Mouse (Mus musculus): ENCODE measurements around the gene Plek. TPM values are rescaled to one million over a fixed set of nuclear protein-coding genes. Genes with fewer than 3 reads are reported as not detected.

The Plek gene
- polyA plus RNA-seq, 1 experiment from 2014 or later: 5.8 TPM

- H3K27ac ChIP-seq (replicated peaks; ENCODE audit: low read depth, low read length): no peak overlapping the region
- no peak overlapping the region for H3K4me3 ChIP-seq (replicated peaks; ENCODE audit: low read depth, low read length)
- no peak overlapping the region for H3K4me2 ChIP-seq (ENCODE audit: low read length)
- H3K27me3 ChIP-seq (ENCODE audit: control insufficient read depth, insufficient read depth, low read length): no peaks in the 10 kb centered on the region
- DNase-seq (no peak), ATAC-seq (ENCODE audit: low FRiP score, low TSS enrichment) (no peak)
- WGBS: 87% methylated on average over 6 of the region's 6 CpGs
- H3K9ac ChIP-seq (replicated peaks; ENCODE audit: low read length): no peak overlapping the region
- H3K9me3 ChIP-seq (ENCODE audit: control insufficient read depth, low read length): no peaks in the 10 kb centered on the region
- no peaks in the 10 kb centered on the region for H3K4me1 ChIP-seq (ENCODE audit: control insufficient read depth, insufficient read depth, low read length)
- 0 out of 2 replicates have a peak, but pooled peaks cover 8% of the 10 kb centered on the region for H3K36me3 ChIP-seq (ENCODE audit: control insufficient read depth, insufficient read depth, low read length)
Observed at GRCm38 (mm10) chr11:16992880-16993279, 59.3 kb downstream of the Plek start.

DNA sequence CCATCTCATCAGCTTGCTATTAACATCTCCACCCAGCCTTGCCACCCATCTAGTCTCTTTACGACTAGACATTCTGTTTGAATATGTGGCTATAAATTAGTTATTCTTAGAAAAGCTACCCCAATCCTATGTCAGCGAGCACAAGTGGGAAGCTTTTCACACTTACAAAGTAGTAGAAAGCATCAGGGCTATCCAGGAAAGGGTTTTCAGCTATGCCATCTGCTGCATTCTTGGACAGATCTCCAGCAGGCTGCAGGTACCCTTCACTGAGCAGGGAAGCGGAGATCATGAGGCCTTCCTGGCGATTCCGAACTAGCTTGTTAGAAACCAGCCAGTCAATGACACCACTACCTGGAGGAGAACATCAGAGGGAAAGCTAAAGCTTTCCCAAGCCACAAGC is 62.3 kb downstream of the Plek start:
- no peak overlapping the region for H3K9ac ChIP-seq (replicated peaks; ENCODE audit: low read length)
- no peak overlapping the region for H3K27ac ChIP-seq (replicated peaks; ENCODE audit: low read depth, low read length)
- DNase-seq: no peak
- WGBS: 92% methylated on average over 5 of the region's 5 CpGs
- 0 out of 2 replicates have a peak, but pooled peaks cover 8% of the 10 kb centered on the region for H3K36me3 ChIP-seq (ENCODE audit: control insufficient read depth, insufficient read depth, low read length)
- H3K4me3 ChIP-seq (replicated peaks; ENCODE audit: low read depth, low read length): no peak overlapping the region
- H3K4me1 ChIP-seq (ENCODE audit: control insufficient read depth, insufficient read depth, low read length): no peaks in the 10 kb centered on the region
- no peaks in the 10 kb centered on the region for H3K27me3 ChIP-seq (ENCODE audit: control insufficient read depth, insufficient read depth, low read length)
- H3K9me3 ChIP-seq (ENCODE audit: control insufficient read depth, low read length): no peaks in the 10 kb centered on the region
- ATAC-seq (ENCODE audit: low FRiP score, low TSS enrichment): no peak
- no peak overlapping the region for H3K4me2 ChIP-seq (ENCODE audit: low read length)

GRCm38 (mm10) chr11:16987745-16988328 is 64.3 kb downstream of the Plek start:
- Histone ChIP-seq H3K27ac (replicated peaks; ENCODE audit: low read depth, low read length) (no peak overlapping the region), H3K4me1 (ENCODE audit: control insufficient read depth, insufficient read depth, low read length) (no peaks in the 10 kb centered on the region), H3K9me3 (ENCODE audit: control insufficient read depth, low read length) (no peaks in the 10 kb centered on the region), H3K9ac (replicated peaks; ENCODE audit: low read length) (no peak overlapping the region), H3K36me3 (ENCODE audit: control insufficient read depth, insufficient read depth, low read length) (no peaks in the 10 kb centered on the region), H3K4me3 (replicated peaks; ENCODE audit: low read depth, low read length) (no peak overlapping the region), H3K4me2 (ENCODE audit: low read length) (no peak overlapping the region), H3K27me3 (ENCODE audit: control insufficient read depth, insufficient read depth, low read length) (no peaks in the 10 kb centered on the region)
- WGBS: 83% methylated on average over 6 of the region's 6 CpGs
- no peak for DNase-seq
- no peak for ATAC-seq (ENCODE audit: low FRiP score, low TSS enrichment)

- Histone ChIP-seq H3K4me2 (ENCODE audit: low read length) (no peak overlapping the region), H3K27ac (replicated peaks; ENCODE audit: low read depth, low read length) (no peak overlapping the region), H3K36me3 (ENCODE audit: control insufficient read depth, insufficient read depth, low read length) (no peaks in the 10 kb centered on the region), H3K4me1 (ENCODE audit: control insufficient read depth, insufficient read depth, low read length) (no peaks in the 10 kb centered on the region), H3K27me3 (ENCODE audit: control insufficient read depth, insufficient read depth, low read length) (no peaks in the 10 kb centered on the region), H3K9ac (replicated peaks; ENCODE audit: low read length) (no peak overlapping the region), H3K9me3 (ENCODE audit: control insufficient read depth, low read length) (no peaks in the 10 kb centered on the region), H3K4me3 (replicated peaks; ENCODE audit: low read depth, low read length) (no peak overlapping the region)
- 87% methylated on average over 7 of the region's 7 CpGs for WGBS
- ATAC-seq (ENCODE audit: low FRiP score, low TSS enrichment): no peak
- no peak for DNase-seq
Observed at GRCm38 (mm10) chr11:16986550-16987187, 65.5 kb downstream of the Plek start.

DNA sequence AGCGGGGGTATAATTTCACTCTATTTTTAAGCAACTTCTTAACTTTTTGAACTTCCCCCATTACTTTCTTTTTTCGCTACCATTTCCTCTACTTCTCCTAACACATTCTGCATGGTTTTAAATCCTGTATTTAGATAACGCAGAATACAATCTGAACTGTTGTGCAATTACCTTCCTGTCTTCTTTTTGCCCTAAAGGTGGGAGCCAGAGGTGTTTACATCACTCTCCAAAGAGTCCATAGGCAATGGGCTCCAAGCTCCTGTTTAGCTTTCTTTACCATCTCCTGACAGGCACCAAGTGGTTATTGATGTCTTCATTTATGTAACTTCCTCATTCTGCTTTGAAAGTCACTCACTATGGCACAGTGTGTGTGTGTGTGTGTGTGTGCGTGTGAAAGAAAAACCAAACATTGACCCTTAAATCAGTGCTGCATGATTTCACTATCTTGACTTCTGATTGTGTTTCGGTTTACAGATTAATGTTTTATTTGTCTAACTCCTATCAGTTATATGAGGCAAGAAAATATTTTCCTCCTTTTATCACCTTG is 73.9 kb downstream of the Plek start:
- no peaks in the 10 kb centered on the region for H3K9me3 ChIP-seq (ENCODE audit: control insufficient read depth, low read length)
- no peak overlapping the region for H3K4me3 ChIP-seq (replicated peaks; ENCODE audit: low read depth, low read length)
- DNase-seq: no peak
- no peak overlapping the region for H3K27ac ChIP-seq (replicated peaks; ENCODE audit: low read depth, low read length)
- no peaks in the 10 kb centered on the region for H3K4me1 ChIP-seq (ENCODE audit: control insufficient read depth, insufficient read depth, low read length)
- H3K36me3 ChIP-seq (ENCODE audit: control insufficient read depth, insufficient read depth, low read length): no peaks in the 10 kb centered on the region
- H3K9ac ChIP-seq (replicated peaks; ENCODE audit: low read length): no peak overlapping the region
- ATAC-seq (ENCODE audit: low FRiP score, low TSS enrichment): no peak
- H3K4me2 ChIP-seq (ENCODE audit: low read length): no peak overlapping the region
- 94% methylated on average over 5 of the region's 5 CpGs for WGBS
- H3K27me3 ChIP-seq (ENCODE audit: control insufficient read depth, insufficient read depth, low read length): no peaks in the 10 kb centered on the region

GRCm38 (mm10) chr11:16977611-16978010 is 74.6 kb downstream of the Plek start:
- no peak overlapping the region for H3K4me2 ChIP-seq (ENCODE audit: low read length)
- DNase-seq (no peak), ATAC-seq (ENCODE audit: low FRiP score, low TSS enrichment) (no peak)
- no peaks in the 10 kb centered on the region for H3K9me3 ChIP-seq (ENCODE audit: control insufficient read depth, low read length)
- no peaks in the 10 kb centered on the region for H3K27me3 ChIP-seq (ENCODE audit: control insufficient read depth, insufficient read depth, low read length)
- no peaks in the 10 kb centered on the region for H3K4me1 ChIP-seq (ENCODE audit: control insufficient read depth, insufficient read depth, low read length)
- H3K36me3 ChIP-seq (ENCODE audit: control insufficient read depth, insufficient read depth, low read length): no peaks in the 10 kb centered on the region
- 77% methylated on average over 2 of the region's 2 CpGs for WGBS
- no peak overlapping the region for H3K4me3 ChIP-seq (replicated peaks; ENCODE audit: low read depth, low read length)
- H3K27ac ChIP-seq (replicated peaks; ENCODE audit: low read depth, low read length): no peak overlapping the region
- H3K9ac ChIP-seq (replicated peaks; ENCODE audit: low read length): no peak overlapping the region

DNA sequence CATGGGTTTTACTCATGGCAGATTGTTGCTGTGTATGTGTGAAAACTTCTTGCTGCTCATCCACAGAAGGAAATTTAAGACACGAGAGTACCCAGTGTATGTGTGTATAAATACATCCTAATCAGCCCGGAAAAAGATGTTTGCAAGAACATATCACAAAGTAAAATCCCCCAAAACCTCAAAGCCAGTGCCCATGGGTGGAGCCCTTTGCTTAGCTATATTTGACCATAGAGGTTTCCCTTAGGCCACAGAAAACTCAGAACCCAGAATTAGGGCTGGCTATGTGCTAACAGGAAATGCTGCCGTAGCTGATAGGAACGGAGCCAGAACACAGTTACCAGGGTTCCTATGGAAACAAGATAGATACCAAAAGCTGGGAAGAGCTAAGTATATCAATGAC is 75.2 kb downstream of the Plek start:
- H3K4me2 ChIP-seq (ENCODE audit: low read length): no peak overlapping the region
- no peak for DNase-seq
- no peaks in the 10 kb centered on the region for H3K27me3 ChIP-seq (ENCODE audit: control insufficient read depth, insufficient read depth, low read length)
- no peaks in the 10 kb centered on the region for H3K9me3 ChIP-seq (ENCODE audit: control insufficient read depth, low read length)
- no peak overlapping the region for H3K4me3 ChIP-seq (replicated peaks; ENCODE audit: low read depth, low read length)
- H3K36me3 ChIP-seq (ENCODE audit: control insufficient read depth, insufficient read depth, low read length): no peaks in the 10 kb centered on the region
- H3K27ac ChIP-seq (replicated peaks; ENCODE audit: low read depth, low read length): no peak overlapping the region
- WGBS: 89% methylated on average over 4 of the region's 4 CpGs
- H3K4me1 ChIP-seq (ENCODE audit: control insufficient read depth, insufficient read depth, low read length): no peaks in the 10 kb centered on the region
- ATAC-seq (ENCODE audit: low FRiP score, low TSS enrichment): no peak
- H3K9ac ChIP-seq (replicated peaks; ENCODE audit: low read length): no peak overlapping the region

GRCm38 (mm10) chr11:16973086-16973485 is 79.1 kb downstream of the Plek start:
- Histone ChIP-seq H3K27ac (replicated peaks; ENCODE audit: low read depth, low read length) (no peak overlapping the region), H3K4me3 (replicated peaks; ENCODE audit: low read depth, low read length) (no peak overlapping the region), H3K36me3 (ENCODE audit: control insufficient read depth, insufficient read depth, low read length) (no peaks in the 10 kb centered on the region), H3K27me3 (ENCODE audit: control insufficient read depth, insufficient read depth, low read length) (no peaks in the 10 kb centered on the region), H3K4me1 (ENCODE audit: control insufficient read depth, insufficient read depth, low read length) (no peaks in the 10 kb centered on the region), H3K9ac (replicated peaks; ENCODE audit: low read length) (no peak overlapping the region), H3K4me2 (ENCODE audit: low read length) (no peak overlapping the region), H3K9me3 (ENCODE audit: control insufficient read depth, low read length) (no peaks in the 10 kb centered on the region)
- 80% methylated on average over 1 of the region's 1 CpGs for WGBS
- ATAC-seq (ENCODE audit: low FRiP score, low TSS enrichment): no peak
- DNase-seq: no peak

GRCm38 (mm10) chr11:16972027-16972426 is 80.2 kb downstream of the Plek start:
- Histone ChIP-seq H3K27me3 (ENCODE audit: control insufficient read depth, insufficient read depth, low read length) (no peaks in the 10 kb centered on the region), H3K4me2 (ENCODE audit: low read length) (no peak overlapping the region), H3K36me3 (ENCODE audit: control insufficient read depth, insufficient read depth, low read length) (no peaks in the 10 kb centered on the region), H3K9ac (replicated peaks; ENCODE audit: low read length) (no peak overlapping the region), H3K27ac (replicated peaks; ENCODE audit: low read depth, low read length) (no peak overlapping the region), H3K4me1 (ENCODE audit: control insufficient read depth, insufficient read depth, low read length) (no peaks in the 10 kb centered on the region), H3K4me3 (replicated peaks; ENCODE audit: low read depth, low read length) (no peak overlapping the region), H3K9me3 (ENCODE audit: control insufficient read depth, low read length) (no peaks in the 10 kb centered on the region)
- ATAC-seq (ENCODE audit: low FRiP score, low TSS enrichment): no peak
- DNase-seq: no peak
- 86% methylated on average over 3 of the region's 3 CpGs for WGBS

All from midbrain, embryonic 14.5 days (tissue).